Mouse (Mus musculus): Measurements from ENCODE around the gene Cldn17. TPM values are rescaled to one million over a fixed set of nuclear protein-coding genes. Genes with fewer than 3 reads are reported as not detected.

Gene Cldn17
- not detected for total RNA-seq (2021)

- DNase-seq (ENCODE audit: low spot score) = no peak
- intact Hi-C loops (cut with DNase I) = no loop called here
Measured at GRCm38 (mm10) chr16:88506878-88507277, at the start of gene Cldn17. Cldn17 (minus strand) TSS chr16:88506978.

- intact Hi-C loops (cut with DNase I) = no loop called here
- no peak for DNase-seq (ENCODE audit: low spot score)
Measured at GRCm38 (mm10) chr16:88542488-88542887, 35.7 kb upstream of the Cldn17 start.

GRCm38 (mm10) chr16:88539841-88540487 lies 33.2 kb upstream of the Cldn17 start:
- no peak for DNase-seq (ENCODE audit: low spot score)
- intact Hi-C loops (cut with DNase I) = no loop called here

GRCm38 (mm10) chr16:88511348-88511747 lies 4.6 kb upstream of the Cldn17 start:
- DNase-seq (ENCODE audit: low spot score) = no peak

GRCm38 (mm10) chr16:88508150-88508549 lies 1.4 kb upstream of the Cldn17 start:
- no peak for DNase-seq (ENCODE audit: low spot score)
- intact Hi-C loops (cut with DNase I) = no loop called here

More at GRCm38 (mm10) chr16:88511348-88511747, 4.6 kb upstream of the Cldn17 start:
- intact Hi-C loops (cut with DNase I) = no loop called here

GRCm38 (mm10) chr16:88506338-88506737 lies 440 bp downstream of the Cldn17 start:
- no peak for DNase-seq (ENCODE audit: low spot score)
- intact Hi-C loops (cut with DNase I) = no loop called here

GRCm38 (mm10) chr16:88488096-88488495 lies 18.7 kb downstream of the Cldn17 start:
- intact Hi-C loops (cut with DNase I) = no loop called here
- no peak for DNase-seq (ENCODE audit: low spot score)

- intact Hi-C loops (cut with DNase I) = no loop called here
- no peak for DNase-seq (ENCODE audit: low spot score)
Measured at GRCm38 (mm10) chr16:88480011-88480774, 26.6 kb downstream of the Cldn17 start.

- DNase-seq (ENCODE audit: low spot score) = no peak
- intact Hi-C loops (cut with DNase I) = no loop called here
Measured at GRCm38 (mm10) chr16:88463235-88463634, 43.5 kb downstream of the Cldn17 start.

Other genes with a start within 250 kb of the Cldn17 start
- gene Grik1, start 216.7 kb downstream of the Cldn17 start, total RNA-seq (2021) = not detected
- gene Cldn8, start 56.2 kb upstream of the Cldn17 start, total RNA-seq (2021) = not detected
- gene Krtap24-1, start 105.3 kb upstream of the Cldn17 start, total RNA-seq (2021) = not detected
- gene 2310079G19Rik, start 120.7 kb upstream of the Cldn17 start, total RNA-seq (2021) = not detected
- gene Krtap26-1, start 140.8 kb upstream of the Cldn17 start, total RNA-seq (2021) = not detected
- gene Krtap27-1, start 164.7 kb upstream of the Cldn17 start, total RNA-seq (2021) = not detected
- not detected for gene 2310061N02Rik, start 201.0 kb upstream of the Cldn17 start, total RNA-seq (2021)
- not detected for gene Krtap13-1, start 221.9 kb upstream of the Cldn17 start, total RNA-seq (2021)
- gene Krtap13, start 244.7 kb upstream of the Cldn17 start, total RNA-seq (2021) = not detected

All from heart, postnatal 25 days (tissue).